Mouse (Mus musculus): ENCODE measurements around the gene Nck2. TPM values are rescaled to one million over a fixed set of nuclear protein-coding genes. Genes with fewer than 3 reads are reported as not detected.
"Not testable (repeated sequence)": the region's sequence is repeated elsewhere in the genome, so short reads cannot be mapped to it uniquely, and the experiment has no call there.

The Nck2 gene
- total RNA-seq, 2 experiments from 2014 or later = 54.3 to 61.0 TPM

DNA sequence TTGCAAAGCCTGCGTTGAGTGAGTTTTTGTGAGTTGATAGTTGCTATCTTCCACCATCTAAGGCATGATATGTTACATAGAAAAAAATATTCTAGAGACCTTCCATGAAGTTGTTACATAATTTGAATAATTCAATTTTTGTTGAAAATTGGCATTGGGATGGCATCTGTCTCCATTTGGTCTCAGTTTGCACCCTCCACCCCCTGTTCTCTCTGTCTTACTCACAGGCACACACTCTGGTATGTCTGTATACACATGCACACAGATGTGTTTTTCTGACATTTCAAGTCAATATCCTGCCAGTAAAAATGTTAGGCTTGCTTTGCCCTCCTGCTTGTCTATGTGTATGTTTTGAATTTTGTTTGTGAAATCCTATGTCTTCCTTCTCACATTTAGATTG lies 84.7 kb downstream of the Nck2 start:
- DNase-seq (ENCODE audit: extremely low spot score in 1 of 2, low spot score in 1 of 2) = no peak

DNA sequence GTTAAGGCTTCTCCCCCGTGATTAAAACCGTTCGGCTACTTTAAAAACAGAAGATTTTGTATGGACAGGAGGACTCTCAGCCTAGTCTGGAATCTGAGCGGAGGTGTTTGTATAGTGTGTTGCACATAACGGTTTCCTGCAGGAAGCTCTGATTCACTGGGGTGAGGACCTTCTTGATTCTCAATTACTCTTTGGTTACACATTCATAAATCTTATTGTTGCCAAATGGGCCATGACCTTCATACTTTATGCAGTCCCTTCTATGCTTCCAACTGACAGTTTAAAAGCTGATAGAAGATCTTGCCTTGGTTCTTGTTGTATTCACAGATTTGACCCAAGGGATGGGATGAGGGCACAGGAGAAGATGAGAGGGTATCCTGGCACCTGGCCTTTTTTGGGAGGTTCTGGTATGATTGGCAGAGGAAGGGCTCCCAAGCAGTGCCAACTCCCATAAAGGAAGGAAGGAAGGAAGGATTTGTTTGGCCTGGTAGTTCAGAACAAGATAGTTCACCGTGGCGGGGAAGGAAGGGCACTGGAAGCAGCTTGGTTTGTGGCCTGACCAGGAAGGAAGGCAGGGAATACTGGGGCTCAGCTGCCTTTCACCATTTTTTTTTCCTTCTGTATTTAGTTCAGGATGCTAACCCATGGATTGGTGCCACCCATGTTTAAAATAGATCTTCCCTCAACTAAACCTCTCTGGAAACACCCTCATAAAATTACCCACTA lies 86.1 kb downstream of the Nck2 start:
- DNase-seq (ENCODE audit: extremely low spot score in 1 of 2, low spot score in 1 of 2) = no peak

- no peak for DNase-seq (ENCODE audit: extremely low spot score in 1 of 2, low spot score in 1 of 2)
Observed at GRCm38 (mm10) chr1:43531307-43531706, 86.9 kb downstream of the Nck2 start.

- DNase-seq (ENCODE audit: extremely low spot score in 1 of 2, low spot score in 1 of 2) = no peak
Observed at GRCm38 (mm10) chr1:43532279-43532678, 87.9 kb downstream of the Nck2 start.

- not testable (repeated sequence) for DNase-seq (ENCODE audit: extremely low spot score in 1 of 2, low spot score in 1 of 2)
Observed at GRCm38 (mm10) chr1:43533497-43533896, 89.1 kb downstream of the Nck2 start.

DNA sequence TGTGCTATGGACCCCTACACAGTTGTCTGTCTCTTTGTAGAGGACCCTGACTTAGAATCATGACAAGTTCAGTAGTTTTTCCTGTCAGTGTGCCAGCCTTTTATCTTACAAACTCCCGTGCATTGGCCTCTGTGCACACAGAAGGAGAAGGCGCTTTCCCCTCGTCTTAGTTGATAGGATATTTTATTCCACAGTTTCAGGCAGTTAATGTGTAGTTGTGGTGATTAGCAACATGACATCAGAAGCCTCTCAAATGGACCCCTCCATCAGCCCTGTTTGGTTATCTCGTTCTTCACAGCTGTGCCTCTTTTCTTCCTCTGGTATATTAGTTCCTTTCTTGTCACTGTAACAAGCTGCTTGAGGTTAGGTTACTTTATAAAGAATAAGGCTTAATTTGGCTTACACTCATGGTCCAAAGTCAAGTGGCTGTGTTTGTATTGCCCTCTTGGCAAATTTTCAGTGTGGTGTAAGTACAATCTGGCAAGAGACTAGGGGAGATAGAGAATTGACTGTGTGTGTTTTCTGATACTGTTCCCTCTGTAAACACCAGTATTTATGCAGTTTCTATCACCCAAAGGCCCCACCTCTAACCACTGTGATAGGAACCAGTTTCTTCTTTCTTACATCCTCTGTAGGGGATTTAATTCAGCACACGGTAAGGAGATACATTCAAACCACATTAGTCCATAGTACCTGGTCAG lies 89.8 kb downstream of the Nck2 start:
- DNase-seq (ENCODE audit: extremely low spot score in 1 of 2, low spot score in 1 of 2) = no peak

DNA sequence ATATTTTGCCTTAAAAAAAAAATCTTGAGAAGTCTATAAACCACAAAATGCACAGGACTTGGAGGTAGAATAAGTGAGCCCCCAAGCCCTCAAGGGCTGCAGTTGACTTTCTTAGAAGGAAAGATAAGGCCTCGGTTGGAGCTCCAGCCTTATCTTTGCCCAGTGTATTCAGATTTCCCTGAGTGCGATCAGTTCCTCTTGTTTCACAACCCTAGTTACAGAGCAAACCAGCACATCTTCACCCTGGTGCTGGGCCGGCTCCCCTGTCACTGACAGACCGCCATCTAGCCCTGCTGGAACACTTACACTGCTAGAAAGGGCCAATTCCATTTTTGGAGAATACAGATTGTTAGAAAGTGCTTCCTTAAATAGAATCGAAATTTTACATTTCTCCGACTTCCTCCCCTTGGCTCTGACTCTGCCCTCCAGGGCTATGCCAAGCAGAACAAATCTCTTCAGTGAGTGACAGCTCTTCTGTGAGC lies 91.2 kb downstream of the Nck2 start:
- DNase-seq (ENCODE audit: extremely low spot score in 1 of 2, low spot score in 1 of 2) = no peak

- DNase-seq (ENCODE audit: extremely low spot score in 1 of 2, low spot score in 1 of 2) = no peak
Observed at GRCm38 (mm10) chr1:43536266-43536665, 91.9 kb downstream of the Nck2 start.

DNA sequence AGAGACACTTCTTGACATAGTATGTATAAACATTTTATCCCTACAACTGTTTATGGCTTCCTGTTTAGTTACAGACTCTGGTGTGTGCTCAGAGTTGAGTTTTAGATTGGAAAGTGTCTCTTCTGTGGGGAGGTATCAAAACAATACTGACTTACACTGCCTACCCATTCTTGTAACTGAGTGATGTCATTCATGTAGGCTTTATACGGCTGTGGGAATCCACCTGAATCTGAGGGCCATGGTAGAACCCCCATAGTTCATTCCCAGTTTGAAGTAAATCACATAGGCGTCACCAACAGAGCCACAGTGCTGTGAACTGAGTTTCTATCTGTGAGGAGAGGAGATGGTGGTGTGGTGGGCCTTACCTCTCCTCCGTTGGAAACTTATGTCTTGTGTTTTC lies 92.6 kb downstream of the Nck2 start:
- DNase-seq (ENCODE audit: extremely low spot score in 1 of 2, low spot score in 1 of 2) = no peak

DNA sequence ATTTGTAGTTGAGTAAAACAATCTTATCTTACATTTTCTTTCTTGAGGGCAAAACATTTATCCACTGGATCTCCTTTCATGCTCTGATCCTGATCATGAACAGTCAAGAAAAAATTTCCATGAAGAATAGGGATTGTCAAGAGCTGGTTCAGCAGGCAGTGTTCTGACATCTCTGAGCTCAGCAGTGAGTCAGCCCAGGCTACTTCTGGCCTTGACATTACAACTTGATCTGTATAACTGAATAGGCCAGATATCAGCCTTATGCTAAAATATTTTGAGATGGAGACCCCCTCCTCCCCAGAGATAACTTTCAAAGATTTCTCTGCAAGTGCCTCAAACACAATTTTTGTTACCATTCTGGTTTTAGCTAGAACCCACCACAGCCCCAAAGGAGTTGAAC lies 93.1 kb downstream of the Nck2 start:
- DNase-seq (ENCODE audit: extremely low spot score in 1 of 2, low spot score in 1 of 2) = no peak

GRCm38 (mm10) chr1:43538716-43539115 lies 94.3 kb downstream of the Nck2 start:
- no peak for DNase-seq (ENCODE audit: extremely low spot score in 1 of 2, low spot score in 1 of 2)

DNA sequence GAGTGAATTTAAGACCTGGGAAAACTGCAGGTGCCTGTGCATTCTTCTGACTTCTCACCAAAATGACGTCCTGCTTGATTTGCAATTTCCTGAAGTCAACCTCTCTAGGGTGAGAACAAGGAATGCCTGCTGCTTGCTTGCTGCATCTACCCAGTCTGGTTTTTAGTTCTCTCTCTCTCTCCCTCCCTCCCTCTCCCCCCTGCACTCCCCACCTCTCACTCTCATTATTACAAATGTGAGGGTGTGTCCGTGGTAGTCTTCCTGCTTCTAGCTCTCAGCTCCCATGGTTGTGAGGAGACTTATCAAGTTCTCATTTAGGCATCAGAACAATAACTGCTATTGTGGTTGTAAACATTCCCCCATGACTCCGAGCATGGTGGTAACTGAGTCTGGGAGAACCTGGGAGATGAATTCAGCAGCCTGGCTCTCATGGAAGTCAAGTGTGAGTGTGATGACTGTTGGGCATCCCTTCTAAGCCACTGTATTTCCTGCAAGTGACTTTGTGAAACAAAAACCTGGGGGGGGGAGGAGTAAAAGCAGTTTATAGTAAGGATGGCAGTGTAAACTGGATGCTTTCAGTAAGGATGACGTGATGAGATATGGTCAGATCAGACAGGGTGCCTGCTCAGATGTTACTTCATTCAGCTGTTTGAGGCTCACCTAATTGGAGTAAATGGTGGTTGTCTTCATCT lies 95.5 kb downstream of the Nck2 start:
- no peak for DNase-seq (ENCODE audit: extremely low spot score in 1 of 2, low spot score in 1 of 2)

DNA sequence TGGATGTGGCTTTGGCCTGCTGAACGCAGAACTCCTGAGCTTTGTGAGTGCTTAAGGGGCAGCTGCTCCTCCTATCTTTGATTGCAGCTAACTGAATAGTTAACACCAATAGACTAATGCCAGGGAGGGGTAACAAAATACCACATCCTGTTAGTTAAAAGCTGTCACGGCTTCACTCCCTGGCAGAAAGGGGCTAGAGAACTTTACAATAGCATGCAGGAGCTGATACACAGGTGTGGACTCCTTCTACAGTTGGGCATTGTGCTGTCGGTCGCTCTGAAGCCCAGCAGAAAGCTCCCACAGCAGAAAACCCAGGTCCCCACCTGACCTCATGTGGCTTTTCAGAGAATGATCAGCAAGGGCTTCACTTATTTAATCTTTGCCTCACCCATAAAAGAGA lies 98.0 kb downstream of the Nck2 start:
- DNase-seq (ENCODE audit: extremely low spot score in 1 of 2, low spot score in 1 of 2) = no peak

- DNase-seq (ENCODE audit: extremely low spot score in 1 of 2, low spot score in 1 of 2) = no peak
Observed at GRCm38 (mm10) chr1:43547644-43548043, 103.3 kb downstream of the Nck2 start.

DNA sequence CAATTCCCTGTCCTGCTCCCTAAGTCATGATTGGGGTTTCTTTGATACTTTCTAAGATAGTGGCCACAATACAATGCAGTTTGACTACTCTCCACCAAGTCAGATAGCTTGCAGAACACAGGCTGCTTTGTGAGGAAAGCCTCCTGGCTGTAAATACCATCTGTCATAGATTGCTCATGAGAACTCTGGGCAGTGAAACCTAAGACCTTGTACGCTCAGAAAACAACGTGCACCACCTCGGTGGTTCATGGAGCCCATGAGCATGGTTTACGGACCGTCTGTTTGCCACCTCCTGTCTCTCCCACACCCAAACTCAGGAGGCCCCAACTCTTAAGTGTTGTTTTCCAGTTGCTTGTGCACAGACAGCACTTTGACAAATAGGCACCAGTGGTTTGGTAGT lies 104.4 kb downstream of the Nck2 start:
- DNase-seq (ENCODE audit: extremely low spot score in 1 of 2, low spot score in 1 of 2) = no peak

- DNase-seq (ENCODE audit: extremely low spot score in 1 of 2, low spot score in 1 of 2) = no peak
Observed at GRCm38 (mm10) chr1:43550525-43550924, 106.1 kb downstream of the Nck2 start.

DNA sequence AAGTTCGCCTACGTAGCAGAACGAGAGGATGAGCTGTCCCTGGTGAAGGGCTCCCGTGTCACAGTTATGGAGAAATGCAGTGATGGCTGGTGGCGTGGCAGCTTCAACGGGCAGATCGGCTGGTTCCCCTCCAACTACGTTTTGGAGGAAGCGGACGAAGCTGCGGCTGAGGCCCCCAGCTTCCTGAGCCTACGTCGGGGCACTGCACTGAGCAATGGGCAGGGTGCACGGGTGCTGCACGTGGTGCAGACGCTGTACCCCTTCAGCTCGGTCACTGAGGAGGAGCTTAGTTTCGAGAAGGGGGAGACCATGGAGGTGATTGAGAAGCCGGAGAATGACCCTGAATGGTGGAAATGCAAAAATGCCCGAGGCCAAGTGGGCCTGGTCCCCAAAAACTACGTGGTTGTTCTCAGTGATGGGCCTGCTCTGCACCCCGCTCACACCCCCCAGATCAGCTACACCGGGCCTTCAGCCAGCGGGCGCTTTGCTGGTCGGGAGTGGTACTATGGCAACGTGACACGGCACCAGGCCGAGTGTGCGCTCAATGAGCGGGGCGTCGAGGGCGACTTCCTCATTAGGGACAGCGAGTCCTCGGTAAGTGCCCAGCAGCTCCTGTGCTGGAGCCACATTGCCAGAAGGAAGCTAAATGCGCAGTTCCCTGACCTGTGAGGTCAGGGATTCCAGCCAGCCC lies 109.8 kb downstream of the Nck2 start:
- not testable (repeated sequence) for DNase-seq (ENCODE audit: extremely low spot score in 1 of 2, low spot score in 1 of 2)

GRCm38 (mm10) chr1:43555222-43555974 lies 111.0 kb downstream of the Nck2 start:
- no peak for DNase-seq (ENCODE audit: extremely low spot score in 1 of 2, low spot score in 1 of 2)

DNA sequence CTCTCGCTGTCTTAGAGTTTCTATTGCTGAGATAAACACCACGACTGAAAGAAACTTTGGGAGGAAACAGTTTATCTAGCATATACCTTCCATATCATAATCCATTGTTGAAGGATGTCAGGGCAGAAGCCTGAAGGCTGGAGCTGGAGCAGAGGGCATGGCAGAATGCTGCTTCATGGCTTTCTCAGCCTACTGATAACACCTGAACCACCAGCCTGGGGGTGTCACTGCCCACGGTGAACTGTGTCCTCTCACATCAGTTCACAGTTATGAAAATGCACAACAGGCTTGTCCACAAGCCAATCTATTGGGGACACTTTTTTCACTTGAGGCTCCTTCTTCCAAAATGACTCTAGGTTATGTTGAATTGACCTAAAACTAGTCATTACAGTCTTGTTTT lies 114.0 kb downstream of the Nck2 start:
- no peak for DNase-seq (ENCODE audit: extremely low spot score in 1 of 2, low spot score in 1 of 2)

DNA sequence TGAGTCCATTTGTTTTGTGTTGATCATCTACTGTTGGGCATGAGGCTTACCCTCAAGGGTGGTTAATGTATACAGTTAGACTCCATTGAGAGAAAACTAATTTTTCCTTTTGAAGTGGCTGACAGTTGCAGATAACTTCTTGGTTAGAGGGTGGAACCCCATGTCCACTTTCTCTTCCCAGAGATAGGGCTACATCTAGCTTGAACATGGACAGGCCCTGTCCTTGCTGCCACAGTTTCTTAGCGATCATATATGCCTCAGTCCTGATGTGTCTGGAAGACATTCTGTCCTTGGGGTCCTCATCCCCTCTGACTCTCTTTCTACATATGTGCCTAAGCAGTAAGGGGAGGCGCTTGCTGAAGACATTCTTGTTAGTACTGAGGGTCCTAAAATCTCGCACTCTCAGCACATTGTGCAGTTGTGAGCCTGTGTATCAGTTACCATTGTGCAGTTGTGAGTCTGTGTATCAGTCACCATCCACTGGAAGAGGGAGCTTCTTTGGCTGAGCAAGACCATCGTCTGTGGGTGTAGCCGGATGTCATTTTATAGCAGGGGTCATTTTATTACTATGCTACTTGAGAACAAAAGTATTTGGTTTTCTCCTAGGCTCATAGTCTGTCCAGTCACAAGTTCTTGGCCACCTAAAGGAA lies 114.8 kb downstream of the Nck2 start:
- DNase-seq (ENCODE audit: extremely low spot score in 1 of 2, low spot score in 1 of 2) = no peak

All from layer of hippocampus, postnatal 25 days (tissue).